Mouse (Mus musculus) G1E (cell line): ENCODE data around the gene Vps33b.

Experiments
- CTCF ChIP-seq: IDR thresholded peaks from 2 replicates; pipeline ENCODE4 v1.5.1; 2012; ENCODE audit warnings: low read depth, low read length, inconsistent platforms, mixed read lengths
- GATA1 ChIP-seq: IDR thresholded peaks from 2 replicates; pipeline ENCODE4 v1.6.1; 2012; ENCODE audit warnings: borderline replicate concordance, low read length, inconsistent platforms, mixed read lengths
- GATA2 ChIP-seq: IDR thresholded peaks from 2 replicates; pipeline ENCODE4 v1.6.1; 2012; ENCODE audit warnings: low read depth, low read length, inconsistent platforms, borderline replicate concordance
- POLR2AphosphoS5 ChIP-seq: IDR thresholded peaks from 2 replicates; pipeline ENCODE4 v1.6.1; 2012; ENCODE audit warnings: low read depth, low read length, inconsistent platforms; ENCODE audit not compliant: insufficient replicate concordance
- TAL1 ChIP-seq: conservative IDR thresholded peaks from 2 replicates; pipeline ENCODE4 v1.6.1; 2012; ENCODE audit warnings: low read depth, low read length, inconsistent platforms, mixed read lengths

- TF ChIP-seq CTCF, result no peak
- no peak for TF ChIP-seq GATA1
- no peak for TF ChIP-seq POLR2AphosphoS5
- no peak for TF ChIP-seq GATA2
- TF ChIP-seq TAL1, result no peak
Observed at GRCm38 (mm10) chr7:80299568-80299967, 30.1 kb downstream of the Vps33b start.
